Mouse (Mus musculus) limb, embryonic 10.5 days (tissue): Measurements from ENCODE around the gene Kalrn. TPM values are rescaled to one million over a fixed set of nuclear protein-coding genes. Genes with fewer than 3 reads are reported as not detected.
A peak's percentile ranks its signal among the peaks of the same experiment; 100 is the strongest.

Experiments
- DNase-seq: peaks from one replicate; pipeline ENCODE4 v3.0.0-alpha.2; 2017; ENCODE audit warnings: low spot score
- H3K27ac ChIP-seq: fragments of 300-500 bp; sonication (generic); 2 replicates; pipeline ENCODE4 v1.5.1; 2016; ENCODE audit warnings: mild to moderate bottlenecking
- H3K27me3 ChIP-seq: fragments of 300-500 bp; sonication (generic); 2 replicates; pipeline ENCODE4 v1.6.1; 2016; ENCODE audit warnings: low read depth, mild to moderate bottlenecking; ENCODE audit not compliant: poor library complexity, severe bottlenecking
- H3K36me3 ChIP-seq: fragments of 300-500 bp; sonication (generic); 2 replicates; pipeline ENCODE4 v1.6.1; 2016; ENCODE audit warnings: mild to moderate bottlenecking, moderate library complexity
- H3K4me1 ChIP-seq: fragments of 300-500 bp; sonication (generic); 2 replicates; pipeline ENCODE4 v1.6.1; 2016
- H3K4me3 ChIP-seq: fragments of 300-500 bp; sonication (generic); 2 replicates; pipeline ENCODE4 v1.5.1; 2016; ENCODE audit warnings: mild to moderate bottlenecking, moderate library complexity
- H3K9me3 ChIP-seq: fragments of 300-500 bp; sonication (generic); replicated peaks from 2 replicates; pipeline ENCODE4 v1.6.1; 2016; ENCODE audit warnings: mild to moderate bottlenecking
- WGBS: fragments of 180-500 bp; shearing (Covaris S2); methylation state at CpG from one replicate; pipeline ENCODE4 v1.1.7; 2016; 5-methylcytosine and 5-hydroxymethylcytosine counted together
- polyA plus RNA-seq: library from polyadenylated mRNA; unstranded; fragments of >200 nt; fragmentation: Nextera tagmentation; extraction: Ambion mirVana; gene quantifications from 2 replicates; pipeline ENCODE4 v1.2.1, GENCODE M21; 2016

Kalrn gene
- polyA plus RNA-seq, 1 experiment from 2014 or later: 8.3 TPM

- Histone ChIP-seq H3K4me1 (peaks cover 49% of the 10 kb centered on the region), H3K27me3 (no peaks in the 10 kb centered on the region), H3K9me3 (no peaks in the 10 kb centered on the region), H3K4me3 (no peak overlapping the region), H3K27ac (no peak overlapping the region), H3K36me3 (peaks cover 35% of the 10 kb centered on the region)
- 86% methylated on average over 6 of the region's 6 CpGs for WGBS
- no peak for DNase-seq
These were observed 637.9 kb downstream of the Kalrn start for GRCm38 (mm10) chr16:33935407-33935785.

DNA sequence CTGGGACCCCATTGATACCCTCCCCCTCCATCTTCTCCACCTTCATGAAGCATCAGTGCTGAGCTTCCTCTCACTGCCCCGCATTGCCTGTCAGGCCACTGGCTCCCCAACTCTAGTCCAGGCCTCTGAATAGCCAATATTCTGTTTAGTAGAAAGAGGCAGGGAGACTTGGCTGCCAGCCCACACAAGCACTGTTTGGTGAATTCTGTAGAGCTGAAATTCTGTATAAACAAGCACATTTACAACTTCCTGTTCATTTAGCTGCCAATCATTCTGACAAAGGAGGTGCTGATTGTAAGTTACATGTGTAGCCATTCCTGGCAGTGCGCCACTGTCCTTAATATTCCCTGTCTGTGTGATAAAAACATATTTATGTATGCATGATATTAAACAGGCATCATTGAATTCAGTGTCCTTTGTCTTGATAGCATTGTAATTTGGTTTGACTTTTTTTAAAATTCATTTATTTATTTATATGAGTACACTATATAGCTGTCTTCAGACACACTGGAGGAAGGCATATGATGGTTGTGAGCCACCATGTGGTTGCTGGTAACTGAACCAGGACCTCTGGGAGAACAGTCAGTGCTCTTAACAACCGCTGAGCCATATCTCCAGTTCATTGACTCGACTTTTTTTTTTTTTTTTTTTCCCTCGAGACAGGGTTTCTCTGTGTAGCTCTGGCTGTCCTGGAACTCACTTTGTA, 638.5 kb downstream of the Kalrn start:
- peak overlapping the region; percentile 61 for H3K27ac ChIP-seq
- H3K4me3 ChIP-seq: no peak overlapping the region
- H3K27me3 ChIP-seq: no peaks in the 10 kb centered on the region
- 83% methylated on average over 5 of the region's 5 CpGs for WGBS
- no peaks in the 10 kb centered on the region for H3K9me3 ChIP-seq
- peaks cover 40% of the 10 kb centered on the region for H3K36me3 ChIP-seq
- peaks cover 44% of the 10 kb centered on the region for H3K4me1 ChIP-seq
- DNase-seq: no peak

DNA sequence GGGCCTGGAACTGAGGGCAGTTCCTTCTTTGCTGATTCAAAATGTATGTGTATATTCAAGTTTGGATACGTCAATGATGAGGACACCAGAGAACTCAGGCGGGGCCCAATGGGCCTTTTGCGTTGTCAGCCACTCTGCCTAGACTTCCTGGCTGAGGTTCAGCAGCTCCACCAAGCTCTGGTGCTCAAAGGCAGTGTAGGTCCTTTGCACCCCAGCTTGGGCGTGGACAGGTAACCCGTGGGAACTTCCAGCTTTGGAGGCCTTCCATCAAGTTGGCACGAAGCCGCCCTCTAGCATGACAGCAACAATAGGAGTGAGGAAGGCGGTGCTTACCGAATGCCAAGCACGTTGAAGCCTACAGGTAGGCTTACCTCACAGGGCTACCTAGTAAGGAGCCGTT, 639.9 kb downstream of the Kalrn start:
- no peaks in the 10 kb centered on the region for H3K27me3 ChIP-seq
- H3K4me3 ChIP-seq: no peak overlapping the region
- no peaks in the 10 kb centered on the region for H3K9me3 ChIP-seq
- H3K36me3 ChIP-seq: peaks cover 48% of the 10 kb centered on the region
- WGBS: 89% methylated on average over 11 of the region's 11 CpGs
- H3K27ac ChIP-seq: 0 out of 2 replicates have a peak overlapping the region, but pooled peaks have one; percentile 61
- H3K4me1 ChIP-seq: peaks cover 30% of the 10 kb centered on the region
- DNase-seq: no peak

GRCm38 (mm10) chr16:33932126-33932525, 641.2 kb downstream of the Kalrn start:
- Histone ChIP-seq H3K27me3 (no peaks in the 10 kb centered on the region), H3K9me3 (no peaks in the 10 kb centered on the region), H3K4me1 (peaks cover 21% of the 10 kb centered on the region), H3K36me3 (peaks cover 49% of the 10 kb centered on the region), H3K4me3 (no peak overlapping the region), H3K27ac (no peak overlapping the region)
- WGBS: 81% methylated on average over 5 of the region's 5 CpGs
- DNase-seq: no peak

DNA sequence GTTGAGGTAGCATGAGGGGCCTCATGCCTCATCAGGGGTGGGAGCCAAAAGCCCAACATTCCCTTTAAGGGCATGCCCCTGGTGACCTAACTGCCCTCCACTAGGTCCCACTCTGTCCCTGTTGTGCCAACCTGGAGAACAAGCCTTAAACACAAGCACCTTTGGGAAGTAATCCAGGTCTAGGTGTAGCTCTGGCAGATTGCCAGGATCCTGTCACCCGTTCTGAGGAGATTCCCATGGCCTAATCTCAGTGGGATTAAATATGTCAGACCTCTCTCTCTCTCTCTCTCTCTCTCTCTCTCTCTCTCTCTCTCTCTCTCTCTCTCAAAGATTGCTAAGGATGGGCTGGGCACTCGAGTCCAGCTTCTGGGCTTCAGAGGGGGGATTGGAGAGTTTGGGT, 641.6 kb downstream of the Kalrn start:
- Histone ChIP-seq H3K4me3 (no peak overlapping the region), H3K36me3 (peaks cover 46% of the 10 kb centered on the region), H3K9me3 (no peaks in the 10 kb centered on the region), H3K4me1 (peaks cover 21% of the 10 kb centered on the region), H3K27me3 (no peaks in the 10 kb centered on the region), H3K27ac (no peak overlapping the region)
- no peak for DNase-seq
- WGBS: 74% methylated on average over 2 of the region's 2 CpGs

DNA sequence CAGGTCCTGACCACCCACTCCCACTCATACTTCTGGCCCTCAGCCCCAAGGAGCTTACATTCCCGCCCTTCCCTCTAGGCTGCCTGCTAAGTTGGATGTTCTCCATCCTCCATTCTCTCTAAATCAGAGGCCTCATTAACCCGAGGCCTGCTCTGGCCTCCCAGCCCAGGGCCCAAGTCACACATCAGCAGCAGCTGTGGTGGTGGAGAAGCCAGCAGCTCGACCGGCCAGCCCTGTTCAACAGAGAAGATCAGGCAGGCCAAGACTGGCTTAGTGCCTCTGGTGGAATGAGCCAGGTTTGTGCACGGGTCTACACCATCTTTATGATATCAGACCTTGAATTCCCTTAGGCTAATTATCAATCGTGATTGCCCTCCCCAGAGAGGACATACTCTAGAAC, 642.5 kb downstream of the Kalrn start:
- no peak for DNase-seq
- peaks cover 53% of the 10 kb centered on the region for H3K36me3 ChIP-seq
- 88% methylated on average over 6 of the region's 6 CpGs for WGBS
- H3K4me1 ChIP-seq: peaks cover 21% of the 10 kb centered on the region
- H3K27ac ChIP-seq: no peak overlapping the region
- H3K27me3 ChIP-seq: no peaks in the 10 kb centered on the region
- H3K4me3 ChIP-seq: no peak overlapping the region
- no peaks in the 10 kb centered on the region for H3K9me3 ChIP-seq

GRCm38 (mm10) chr16:33928788-33929462, 644.4 kb downstream of the Kalrn start:
- 93% methylated on average over 9 of the region's 9 CpGs for WGBS
- Histone ChIP-seq H3K9me3 (no peaks in the 10 kb centered on the region), H3K4me3 (no peak overlapping the region), H3K36me3 (peaks cover 60% of the 10 kb centered on the region), H3K27me3 (no peaks in the 10 kb centered on the region), H3K27ac (no peak overlapping the region), H3K4me1 (peaks cover 10% of the 10 kb centered on the region)
- DNase-seq: no peak

GRCm38 (mm10) chr16:33927263-33927824, 646.0 kb downstream of the Kalrn start:
- no peak for DNase-seq
- Histone ChIP-seq H3K4me1 (peaks cover 20% of the 10 kb centered on the region), H3K36me3 (peaks cover 53% of the 10 kb centered on the region), H3K27me3 (no peaks in the 10 kb centered on the region), H3K27ac (no peak overlapping the region), H3K4me3 (no peak overlapping the region), H3K9me3 (no peaks in the 10 kb centered on the region)
- WGBS: 86% methylated on average over 6 of the region's 6 CpGs

GRCm38 (mm10) chr16:33923758-33924157, 649.6 kb downstream of the Kalrn start:
- Histone ChIP-seq H3K27ac (no peak overlapping the region), H3K4me3 (no peak overlapping the region), H3K36me3 (peaks cover 48% of the 10 kb centered on the region), H3K27me3 (no peaks in the 10 kb centered on the region), H3K4me1 (peaks cover 35% of the 10 kb centered on the region), H3K9me3 (no peaks in the 10 kb centered on the region)
- DNase-seq: no peak
- WGBS: 92% methylated on average over 8 of the region's 8 CpGs

DNA sequence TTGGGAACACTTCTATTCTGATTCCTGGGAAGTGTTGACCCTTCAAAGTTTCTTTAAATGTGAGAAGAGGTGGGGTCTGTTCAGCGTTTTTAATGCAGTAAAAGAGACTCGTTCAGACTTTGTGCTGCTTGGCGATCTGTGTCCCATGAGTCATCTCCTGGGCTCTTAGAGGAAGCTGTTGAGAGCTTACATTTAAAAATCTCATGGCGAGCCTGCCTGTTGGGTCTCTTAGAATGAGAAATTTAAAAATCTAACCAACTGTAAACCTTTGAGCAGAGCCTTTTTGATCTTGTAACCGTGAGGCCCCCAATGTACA, 650.4 kb downstream of the Kalrn start:
- peak overlapping the region; percentile 81 for H3K27ac ChIP-seq
- no peak for DNase-seq
- WGBS: 41% methylated on average over 5 of the region's 5 CpGs
- H3K9me3 ChIP-seq: no peaks in the 10 kb centered on the region
- no peaks in the 10 kb centered on the region for H3K27me3 ChIP-seq
- peaks cover 35% of the 10 kb centered on the region for H3K4me1 ChIP-seq
- no peak overlapping the region for H3K4me3 ChIP-seq
- H3K36me3 ChIP-seq: peaks cover 52% of the 10 kb centered on the region

GRCm38 (mm10) chr16:33922111-33923000, 651.0 kb downstream of the Kalrn start:
- WGBS: 26% methylated on average over 18 of the region's 18 CpGs
- Histone ChIP-seq H3K27me3 (no peaks in the 10 kb centered on the region), H3K4me3 (0 out of 2 replicates have a peak overlapping the region, but pooled peaks have one; percentile 18), H3K36me3 (peaks cover 54% of the 10 kb centered on the region), H3K27ac (peak overlapping the region; percentile 81), H3K9me3 (no peaks in the 10 kb centered on the region), H3K4me1 (peaks cover 37% of the 10 kb centered on the region)
- peak; percentile 56 for DNase-seq

DNA sequence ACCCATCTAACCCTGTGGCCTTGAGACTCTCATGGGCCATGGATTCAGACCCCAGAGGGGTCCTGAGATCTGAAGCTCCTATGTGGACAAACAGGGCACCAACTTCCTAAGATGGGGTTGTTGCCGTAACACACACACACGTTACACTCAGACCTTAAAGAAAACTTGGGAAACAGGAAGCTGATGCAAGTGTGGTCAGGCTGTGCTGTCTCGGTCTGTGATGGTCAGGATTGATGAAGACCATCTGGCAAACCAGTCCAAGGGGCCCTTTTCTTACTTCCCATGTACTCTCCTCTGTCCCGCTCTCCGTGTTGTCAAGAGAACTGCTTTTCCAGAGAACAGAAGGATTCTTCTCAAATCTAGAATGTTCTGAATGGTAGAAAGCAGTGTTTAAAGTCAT, 651.8 kb downstream of the Kalrn start:
- 52% methylated on average over 5 of the region's 5 CpGs for WGBS
- no peak for DNase-seq
- Histone ChIP-seq H3K27me3 (no peaks in the 10 kb centered on the region), H3K4me3 (no peak overlapping the region), H3K9me3 (no peaks in the 10 kb centered on the region), H3K36me3 (peaks cover 59% of the 10 kb centered on the region), H3K27ac (peak overlapping the region; percentile 81), H3K4me1 (peaks cover 45% of the 10 kb centered on the region)
